Mouse (Mus musculus) heart, postnatal 0 days (tissue): ENCODE data around the gene Adgrg1.

Experiments used
- CTCF ChIP-seq: IDR thresholded peaks from 2 replicates; pipeline ENCODE4 v1.5.1; 2016; ENCODE audit warnings: antibody characterized with exemption, control low read depth, low read depth
- EP300 ChIP-seq: IDR thresholded peaks from 2 replicates; pipeline ENCODE4 v1.6.1; 2016; ENCODE audit warnings: antibody characterized with exemption, low read depth

GRCm38 (mm10) chr8:94996899-94997856 lies 22.6 kb downstream of the Adgrg1 start:
- TF ChIP-seq CTCF (no peak), EP300 (no peak)
